Mouse (Mus musculus): ENCODE data around the gene Immp2l.

DNA sequence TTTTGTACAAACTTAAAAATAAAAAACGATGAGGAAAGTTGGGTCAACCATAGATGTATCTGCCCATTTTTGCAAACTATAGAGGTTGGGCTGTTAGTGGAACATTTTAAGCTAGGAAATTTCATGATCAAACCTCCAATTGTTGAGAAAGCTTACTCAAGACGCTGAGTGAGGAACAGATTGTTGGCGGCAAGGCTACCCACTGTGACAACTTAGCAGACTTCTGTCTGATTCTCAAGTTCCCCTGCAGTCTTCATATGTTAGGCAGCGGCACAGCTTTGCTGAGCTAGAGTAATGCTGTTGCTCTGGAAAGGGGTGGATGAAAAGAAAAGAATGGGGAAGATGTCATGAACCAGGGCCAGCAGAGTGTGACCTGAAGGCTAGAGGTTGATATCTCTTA lies 44.2 kb upstream of the Immp2l start:
- TF ChIP-seq CTCF (IDR thresholded peaks at IDR 0.05; ENCODE audit: low read depth) (no peak), EP300 (IDR thresholded peaks at IDR 0.05; ENCODE audit: low read depth) (no peak)

All from liver, embryonic 14.5 days (tissue).